Mouse (Mus musculus) thymus, postnatal 14 days (tissue): ENCODE results near the gene Nt5c3.

ENCODE experiments used
- DNase-seq: peaks from one replicate; pipeline ENCODE4 v3.0.0; 2021

The Nt5c3 gene

DNA sequence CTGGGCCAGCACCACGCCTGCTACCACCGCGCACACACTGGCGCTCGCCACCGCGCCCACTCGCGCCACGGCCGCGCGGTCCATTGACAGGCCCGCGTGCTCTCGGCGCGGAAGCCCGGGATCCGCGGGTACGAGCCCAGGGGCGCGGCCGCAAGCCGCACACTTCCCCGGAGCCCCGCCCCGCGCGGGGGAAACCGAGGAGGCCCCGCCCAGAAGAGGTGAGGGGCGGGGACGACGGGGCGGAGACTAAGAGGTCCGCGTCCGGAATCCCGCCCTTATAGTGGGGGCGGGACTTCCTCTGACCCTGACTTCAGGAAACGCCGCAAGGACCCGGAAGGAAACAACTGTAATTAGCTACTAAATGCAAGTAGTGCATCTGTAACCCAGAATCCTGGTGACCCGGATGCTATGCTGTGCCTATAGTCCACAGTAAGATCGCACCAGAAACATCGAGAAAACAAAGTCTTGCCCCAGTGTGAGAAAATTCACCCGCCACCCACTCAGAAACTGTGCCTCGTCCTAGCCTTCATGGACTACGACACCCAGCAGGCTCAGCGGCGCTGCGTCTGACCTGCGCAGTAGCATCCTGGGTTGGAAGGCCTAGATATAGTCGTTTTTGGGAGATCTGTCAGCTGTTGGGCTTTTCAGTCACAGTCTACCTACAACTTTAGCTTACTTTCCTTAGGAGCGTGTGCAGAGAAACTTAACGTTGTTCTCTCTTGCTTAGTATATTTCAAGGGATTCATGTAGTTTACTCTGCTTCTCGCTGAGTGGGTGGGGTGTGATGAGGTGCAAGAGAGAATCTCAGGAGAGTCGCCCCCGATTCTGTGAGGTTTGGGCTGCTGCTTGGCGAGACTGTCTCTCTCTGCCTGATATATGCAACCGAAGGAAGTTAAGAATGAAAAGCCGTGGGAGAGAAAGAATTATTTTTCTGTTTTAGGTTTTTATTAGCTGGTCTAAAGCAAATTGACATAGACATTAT, at the start of gene Nt5c3, which contains the start of gene Vmn1r4:
Gene Nt5c3 (minus strand): TSS at position 207 of the 982 bp plus-strand sequence.
Gene Vmn1r4 (plus strand): TSS at position 290 of the 982 bp plus-strand sequence.
- DNase-seq = peak; percentile 96

DNA sequence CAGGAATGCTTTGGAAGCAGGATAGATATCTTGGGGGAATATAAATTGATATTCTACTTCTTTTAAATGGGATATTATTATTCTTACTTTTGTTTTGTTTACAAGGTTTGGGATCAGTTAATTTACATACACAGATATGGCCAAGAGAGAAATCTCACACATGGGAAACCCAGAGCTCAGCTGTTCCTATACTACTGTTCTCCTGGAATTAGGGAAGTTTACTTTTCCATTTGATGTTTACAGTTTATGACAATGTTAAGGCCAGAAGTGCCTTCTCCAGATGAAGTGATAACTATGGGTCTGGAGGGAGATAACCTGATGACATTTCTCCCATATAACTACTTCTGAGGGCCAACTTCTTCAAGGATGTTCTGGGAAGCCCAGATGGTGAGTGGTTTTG, 46.2 kb upstream of the Nt5c3 start, which contains the start of gene Vmn1r5:
Gene Vmn1r5 (plus strand): TSS at position 301 of the 400 bp plus-strand sequence.
- DNase-seq = no peak

GRCm38 (mm10) chr6:56956436-56956835, 32.7 kb upstream of the Nt5c3 start:
- no peak for DNase-seq

GRCm38 (mm10) chr6:56934366-56934765, 10.6 kb upstream of the Nt5c3 start:
- DNase-seq = no peak

- DNase-seq = no peak
Measured at GRCm38 (mm10) chr6:56932464-56932863, 8.7 kb upstream of the Nt5c3 start.

DNA sequence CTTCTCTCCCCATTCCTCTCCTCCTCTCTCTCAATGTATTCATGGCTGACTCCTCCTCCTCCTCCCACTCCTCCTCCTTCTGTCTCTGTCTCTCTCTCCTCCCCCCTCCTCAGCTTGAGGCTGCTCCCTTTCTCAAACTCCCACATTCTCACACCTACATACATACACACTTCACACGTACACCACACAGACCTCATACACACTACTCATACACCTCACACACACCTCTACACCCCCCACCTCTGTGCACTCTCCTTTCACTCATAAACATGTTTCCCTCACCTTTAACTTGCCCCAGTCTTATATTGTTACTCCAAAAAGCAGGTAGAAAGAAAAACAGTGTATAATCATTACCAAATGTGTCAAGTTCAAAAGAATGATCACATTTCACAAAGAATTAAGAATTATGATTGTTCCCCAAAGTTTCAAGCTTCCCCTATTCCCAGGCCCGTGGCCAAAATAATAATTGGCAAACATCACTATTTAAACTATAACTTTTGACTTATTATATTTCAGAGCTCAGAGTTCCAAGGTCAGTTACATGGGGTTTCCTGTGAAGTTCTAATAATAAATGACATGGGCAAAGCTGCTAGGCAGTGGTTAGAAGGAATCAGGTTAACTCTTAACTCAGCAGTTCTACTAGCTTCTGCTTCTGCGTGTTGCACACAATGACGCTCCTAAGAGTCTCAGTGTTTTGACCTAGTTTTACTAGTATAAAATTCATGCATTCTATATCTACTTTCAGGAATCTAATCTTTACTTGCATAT, 8.1 kb upstream of the Nt5c3 start:
- no peak for DNase-seq

DNA sequence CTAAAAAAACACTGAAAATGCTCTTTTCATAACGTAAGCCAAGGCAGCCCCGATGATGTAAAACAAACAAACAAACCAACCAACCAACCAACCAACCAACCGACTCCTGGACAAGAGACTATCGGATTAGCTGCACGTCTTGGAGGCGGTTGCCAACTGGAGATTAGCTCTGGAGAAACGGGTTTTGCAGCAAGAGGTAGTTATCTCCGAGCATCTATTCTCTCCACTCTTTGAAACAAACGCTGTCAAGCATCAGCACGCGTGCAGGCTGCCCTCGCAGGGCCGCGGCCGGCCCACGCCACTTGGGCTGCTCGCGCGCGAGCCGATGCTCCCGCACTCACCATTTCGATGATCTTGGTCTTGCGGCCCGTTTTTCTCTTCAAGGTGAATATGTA, 404 bp downstream of the Nt5c3 start:
- no peak for DNase-seq

GRCm38 (mm10) chr6:56920222-56921092, 3.3 kb downstream of the Nt5c3 start:
- DNase-seq = no peak

GRCm38 (mm10) chr6:56919330-56920044, 4.2 kb downstream of the Nt5c3 start:
- no peak for DNase-seq

GRCm38 (mm10) chr6:56917578-56918368, 6.0 kb downstream of the Nt5c3 start:
- peak; percentile 49 for DNase-seq

GRCm38 (mm10) chr6:56916279-56916678, 7.5 kb downstream of the Nt5c3 start:
- peak; percentile 72 for DNase-seq

- no peak for DNase-seq
Measured at GRCm38 (mm10) chr6:56913092-56913858, 10.5 kb downstream of the Nt5c3 start.

DNA sequence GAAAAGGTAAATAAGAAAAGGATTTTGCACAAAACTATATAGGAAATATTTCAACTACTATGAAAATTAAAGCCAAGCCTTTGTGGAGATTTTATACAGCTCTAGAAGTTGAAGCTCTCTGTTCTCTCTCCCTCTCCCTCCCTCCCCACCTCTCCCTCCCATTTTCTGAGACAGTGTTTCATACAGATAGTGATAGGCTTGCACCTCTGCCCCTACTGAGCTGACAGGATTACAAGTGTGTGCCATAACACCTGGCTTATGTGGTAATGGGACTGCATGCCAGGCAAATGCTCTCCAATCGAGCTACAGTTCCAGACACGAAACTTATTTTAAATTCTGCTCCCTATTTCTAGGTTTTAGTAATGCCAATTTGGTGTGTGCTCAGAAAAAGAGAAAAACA, 12.8 kb downstream of the Nt5c3 start:
- no peak for DNase-seq

DNA sequence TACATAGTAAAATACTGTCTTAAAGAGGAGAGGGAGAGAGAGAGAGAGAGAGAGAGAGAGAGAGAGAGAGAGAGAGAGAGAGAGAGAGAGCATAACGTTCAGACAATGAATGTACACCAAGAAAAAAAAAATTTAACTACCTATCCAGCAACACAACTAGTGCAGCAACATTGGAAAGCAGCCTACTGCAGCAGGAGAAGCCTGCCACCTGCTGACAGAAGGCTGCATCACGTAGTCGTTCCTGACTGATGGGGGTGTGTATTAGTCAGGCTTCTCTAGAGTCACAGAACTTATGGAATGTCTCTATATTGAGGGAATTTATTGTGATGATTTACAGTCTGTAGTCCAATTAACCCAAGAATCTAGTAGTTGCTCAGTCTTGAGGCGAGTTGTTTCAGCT, 14.8 kb downstream of the Nt5c3 start:
- DNase-seq = peak; percentile 73

DNA sequence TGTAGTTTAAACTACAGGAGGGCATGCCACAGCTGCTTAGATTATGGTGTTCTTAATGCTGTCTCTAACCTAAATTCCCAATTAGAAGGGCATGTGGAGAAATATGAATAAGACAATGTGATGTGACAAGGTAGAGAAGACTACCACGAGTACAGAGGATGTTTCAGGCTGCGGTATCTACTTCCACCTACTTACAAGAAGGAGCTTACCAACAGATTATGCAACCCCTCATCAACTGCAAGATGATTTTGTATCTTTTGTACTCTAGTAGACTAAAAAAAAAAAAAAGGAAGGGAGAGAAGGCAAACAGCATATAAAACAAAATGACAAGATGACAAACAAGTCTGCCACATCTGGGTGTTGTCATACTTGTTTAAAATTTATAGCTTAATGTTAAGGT, 15.3 kb downstream of the Nt5c3 start:
- DNase-seq = no peak

- no peak for DNase-seq
Measured at GRCm38 (mm10) chr6:56907973-56908372, 15.8 kb downstream of the Nt5c3 start.

DNA sequence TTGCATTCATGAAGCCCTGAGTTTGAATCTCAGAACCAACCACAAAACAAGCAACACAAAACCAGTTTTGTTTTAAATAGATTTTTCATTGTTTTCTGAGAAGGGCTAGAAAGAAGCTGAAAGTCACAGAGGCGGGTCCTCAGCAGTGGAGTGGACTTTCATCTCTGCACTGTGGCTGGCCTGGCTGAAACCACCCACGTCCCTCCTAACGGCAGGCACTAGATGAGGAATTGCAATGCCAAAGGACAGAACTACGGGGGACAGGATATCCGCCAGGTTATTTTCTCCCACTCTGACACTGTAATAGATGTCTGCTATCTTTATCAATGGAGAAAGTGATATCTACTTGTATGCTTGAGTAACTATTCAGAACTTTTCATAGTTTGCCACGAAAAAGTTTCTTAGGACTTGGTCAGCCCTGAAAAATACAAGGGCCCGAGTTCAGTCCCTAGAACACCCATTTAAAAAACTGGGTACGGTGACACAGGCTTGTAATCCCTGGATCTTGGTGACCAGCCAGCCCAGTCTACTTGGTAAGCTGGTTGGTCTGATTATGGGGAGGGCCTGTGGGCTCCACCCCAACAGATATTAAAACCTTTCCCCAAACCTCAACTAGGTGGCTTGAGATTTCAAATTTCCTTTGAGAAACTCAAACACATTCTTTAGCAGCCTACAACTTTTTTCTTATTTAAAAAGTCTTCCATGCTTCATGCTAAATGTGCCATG, 17.4 kb downstream of the Nt5c3 start:
- no peak for DNase-seq

GRCm38 (mm10) chr6:56905486-56905885, 18.2 kb downstream of the Nt5c3 start:
- no peak for DNase-seq

DNA sequence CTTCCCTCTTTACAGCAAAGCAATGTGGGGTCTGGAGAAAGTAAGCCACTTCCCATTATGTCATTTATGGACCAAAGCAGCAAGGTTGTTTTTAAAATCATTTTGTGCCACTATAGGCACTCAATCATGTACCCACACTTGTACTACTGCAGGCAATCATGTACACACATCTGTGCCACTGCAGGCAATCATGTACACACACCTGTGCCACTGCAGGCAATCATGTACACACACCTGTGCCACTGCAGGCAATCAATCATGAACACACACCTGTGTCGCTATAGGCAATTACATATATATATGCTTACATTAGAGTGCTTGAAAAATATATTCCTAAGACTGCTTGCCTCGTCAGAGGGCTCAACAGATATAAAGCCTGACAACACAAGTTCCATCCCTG, 18.8 kb downstream of the Nt5c3 start:
- DNase-seq = no peak

DNA sequence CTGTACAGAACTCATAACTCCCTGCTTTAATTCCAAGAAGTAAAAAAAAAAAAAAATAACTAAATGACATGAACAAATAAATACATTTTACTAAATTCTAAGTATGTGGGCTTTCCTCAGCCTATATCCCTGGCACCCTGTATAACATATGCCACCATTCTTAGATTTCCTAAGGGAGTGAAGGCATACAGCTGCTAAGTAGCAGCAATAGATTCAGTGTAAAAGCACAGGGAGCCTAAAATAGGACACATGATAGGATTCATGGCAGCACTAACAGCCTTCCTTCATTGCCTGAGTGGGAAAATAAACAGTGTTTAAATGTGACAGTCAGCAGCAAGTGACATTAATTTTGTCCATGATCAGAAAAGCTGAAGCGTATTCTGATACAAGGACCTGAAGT, 19.4 kb downstream of the Nt5c3 start:
- DNase-seq = no peak
